Mouse (Mus musculus) MEL (cell line): ENCODE data around the gene Ctcf. TPM values are rescaled to one million over a fixed set of nuclear protein-coding genes. Genes with fewer than 3 reads are reported as not detected.

Experiments used
- DNase-seq: peaks from one replicate; pipeline ENCODE4 v3.0.0; 2011; ENCODE audit warnings: low read depth, low spot score
- H3K27ac ChIP-seq: 2 replicates; pipeline ENCODE4 v1.5.1; 2012; ENCODE audit warnings: low read depth, mild to moderate bottlenecking, control low read depth, low read length, moderate library complexity; ENCODE audit not compliant: control insufficient read depth
- H3K27me3 ChIP-seq, 2 experiments: fragments of 150-350 bp in 1 of 2; sonication (generic) in 1 of 2; 2 replicates each; pipeline ENCODE4 v1.6.1; 2012; ENCODE audit warnings: low read length in 2 of 2, mild to moderate bottlenecking in 2 of 2, improper control_type of control experiment in 1 of 2, moderate library complexity in 1 of 2; ENCODE audit not compliant: insufficient read depth in 2 of 2, control insufficient read depth in 1 of 2
- H3K36me3 ChIP-seq, 2 experiments: 2 replicates each; pipeline ENCODE4 v1.6.1; 2012 to 2014; ENCODE audit warnings: low read length in 2 of 2, improper control_type of control experiment in 1 of 2, inconsistent platforms in 1 of 2, mild to moderate bottlenecking in 1 of 2; ENCODE audit not compliant: insufficient read depth in 2 of 2, control insufficient read depth in 1 of 2
- H3K4me1 ChIP-seq, 2 experiments: fragments of 150-350 bp in 1 of 2; sonication (generic) in 1 of 2; 2 replicates each; pipeline ENCODE4 v1.6.1; 2012; ENCODE audit warnings: low read length in 2 of 2, improper control_type of control experiment in 1 of 2, mild to moderate bottlenecking in 1 of 2; ENCODE audit not compliant: insufficient read depth in 2 of 2, control insufficient read depth in 1 of 2
- H3K4me3 ChIP-seq, 2 experiments: fragments of 150-350 bp in 1 of 2; sonication (generic) in 1 of 2; 2 replicates each; pipeline ENCODE4 v1.5.1; 2012; ENCODE audit warnings: low read depth in 2 of 2, low read length in 2 of 2, mild to moderate bottlenecking in 2 of 2, moderate library complexity in 2 of 2, control low read depth in 1 of 2, improper control_type of control experiment in 1 of 2; ENCODE audit not compliant: control insufficient read depth in 1 of 2, insufficient read depth in 1 of 2
- H3K79me2 ChIP-seq: 2 replicates; pipeline ENCODE4 v1.6.1; 2012; ENCODE audit warnings: mild to moderate bottlenecking, low read length, moderate library complexity; ENCODE audit not compliant: control insufficient read depth, poor library complexity, insufficient read depth
- H3K9ac ChIP-seq: 2 replicates; pipeline ENCODE4 v1.6.1; 2012; ENCODE audit warnings: low read depth, mild to moderate bottlenecking, control low read depth, low read length, moderate library complexity; ENCODE audit not compliant: control insufficient read depth, poor library complexity, severe bottlenecking
- H3K9me3 ChIP-seq: fragments of 150-350 bp; sonication (generic); replicated peaks from 2 replicates; pipeline ENCODE4 v1.6.1; 2012; ENCODE audit warnings: mild to moderate bottlenecking, low read length, improper control_type of control experiment, moderate library complexity; ENCODE audit not compliant: insufficient read depth
- BHLHE40 ChIP-seq: IDR thresholded peaks from 2 replicates; pipeline ENCODE4 v1.6.1; 2012; ENCODE audit warnings: low read depth, mild to moderate bottlenecking, inconsistent platforms, low read length, improper control_type of control experiment, borderline replicate concordance
- CHD1 ChIP-seq: IDR thresholded peaks from 2 replicates; pipeline ENCODE4 v1.6.1; 2012; ENCODE audit warnings: low read depth, mild to moderate bottlenecking, inconsistent platforms, low read length, improper control_type of control experiment
- CHD2 ChIP-seq: IDR thresholded peaks from 2 replicates; pipeline ENCODE4 v1.6.1; 2011; ENCODE audit warnings: low read length, improper control_type of control experiment
- CTCF ChIP-seq, 3 experiments: IDR thresholded peaks in 2 of 3; conservative IDR thresholded peaks in 1 of 3; 2 replicates each; pipeline ENCODE4 v1.5.1; 2011 to 2012; ENCODE audit warnings: low read length in 3 of 3, low read depth in 2 of 3, mild to moderate bottlenecking in 2 of 3, improper control_type of control experiment in 1 of 3, inconsistent platforms in 1 of 3, mixed read lengths in 1 of 3, moderate library complexity in 1 of 3; ENCODE audit not compliant: control insufficient read depth in 1 of 3, insufficient read depth in 1 of 3, poor library complexity in 1 of 3, severe bottlenecking in 1 of 3
- GABPA ChIP-seq: IDR thresholded peaks from 2 replicates; pipeline ENCODE4 v1.6.1; 2012; ENCODE audit warnings: low read depth, mild to moderate bottlenecking, inconsistent platforms, low read length, improper control_type of control experiment, moderate library complexity
- GATA1 ChIP-seq: IDR thresholded peaks from 2 replicates; pipeline ENCODE4 v1.6.1; 2011; ENCODE audit warnings: low read depth, low read length, improper control_type of control experiment
- KAT2A ChIP-seq: conservative IDR thresholded peaks from 2 replicates; pipeline ENCODE4 v1.6.1; 2012; ENCODE audit warnings: low read depth, low read length, improper control_type of control experiment, inconsistent platforms
- MXI1 ChIP-seq: IDR thresholded peaks from 2 replicates; pipeline ENCODE4 v1.6.1; 2011; ENCODE audit warnings: mild to moderate bottlenecking, low read depth, low read length, improper control_type of control experiment
- MYC ChIP-seq: IDR thresholded peaks from 2 replicates; pipeline ENCODE4 v1.6.1; 2011; ENCODE audit warnings: low read depth, mild to moderate bottlenecking, low read length, improper control_type of control experiment, moderate library complexity
- NELFE ChIP-seq: IDR thresholded peaks from 2 replicates; pipeline ENCODE4 v1.6.1; 2011; ENCODE audit warnings: low read depth, low read length, improper control_type of control experiment
- POLR2A ChIP-seq, 2 experiments: IDR thresholded peaks; 2 replicates each; pipeline ENCODE4 v1.6.1; 2011 to 2012; ENCODE audit warnings: low read length in 2 of 2, mild to moderate bottlenecking in 2 of 2, control low read depth in 1 of 2, improper control_type of control experiment in 1 of 2, low read depth in 1 of 2, moderate library complexity in 1 of 2; ENCODE audit not compliant: control insufficient read depth in 1 of 2, insufficient read depth in 1 of 2, poor library complexity in 1 of 2
- RCOR1 ChIP-seq: IDR thresholded peaks from 2 replicates; pipeline ENCODE4 v1.6.1; 2012; ENCODE audit warnings: low read depth, mild to moderate bottlenecking, inconsistent platforms, low read length, improper control_type of control experiment
- SMC3 ChIP-seq: IDR thresholded peaks from 2 replicates; pipeline ENCODE4 v1.6.1; 2011; ENCODE audit warnings: low read depth, low read length, improper control_type of control experiment
- TCF12 ChIP-seq: IDR thresholded peaks from 2 replicates; pipeline ENCODE4 v1.6.1; 2014; ENCODE audit warnings: low read depth, mild to moderate bottlenecking, inconsistent platforms, low read length, improper control_type of control experiment, moderate library complexity
- UBTF ChIP-seq: IDR thresholded peaks from 2 replicates; pipeline ENCODE4 v1.6.1; 2012; ENCODE audit warnings: low read depth, mild to moderate bottlenecking, inconsistent platforms, low read length, improper control_type of control experiment, moderate library complexity, borderline replicate concordance; ENCODE audit not compliant: insufficient read depth
- USF2 ChIP-seq, 2 experiments: IDR thresholded peaks; 2 replicates each; pipeline ENCODE4 v1.6.1; 2011 to 2012; ENCODE audit warnings: improper control_type of control experiment in 2 of 2, low read length in 2 of 2, borderline replicate concordance in 1 of 2, inconsistent platforms in 1 of 2, low read depth in 1 of 2, mild to moderate bottlenecking in 1 of 2; ENCODE audit not compliant: insufficient read depth in 1 of 2
- ZKSCAN1 ChIP-seq: IDR thresholded peaks from 2 replicates; pipeline ENCODE4 v1.6.1; 2012; ENCODE audit warnings: low read depth, mild to moderate bottlenecking, inconsistent platforms, low read length, improper control_type of control experiment, moderate library complexity
- ZNF384 ChIP-seq: IDR thresholded peaks from 2 replicates; pipeline ENCODE4 v1.6.1; 2012; ENCODE audit warnings: low read depth, mild to moderate bottlenecking, inconsistent platforms, low read length, improper control_type of control experiment
- polyA plus RNA-seq, 2 experiments: library from polyadenylated mRNA; stranded (reverse) in 1 of 2; unstranded in 1 of 2; fragments of >175 nt in 1 of 2; fragments of >200 nt in 1 of 2; gene quantifications; 2 replicates each; pipeline versions ENCODE4 v1.2.1 to v1.2.4; 2012; ENCODE audit warnings: low replicate concordance in 2 of 2, low read depth in 1 of 2; ENCODE audit not compliant: insufficient read length in 2 of 2, insufficient read depth in 1 of 2, missing spikeins in 1 of 2
- total RNA-seq: library from RNA; depleted of rRNA; stranded (reverse); fragments of 300-350 nt; gene quantifications from 2 replicates; pipeline ENCODE4 v1.2.3, GENCODE M21; 2012

Gene Ctcf
- total and polyA plus RNA-seq, 3 experiments = 40.7 to 670 (median 87.1) TPM

- no peaks in the 10 kb centered on the region for H3K9me3 ChIP-seq
- TF ChIP-seq CHD2 (no peak), ZNF384 (0 out of 2 replicates have a peak, but pooled peaks have one; percentile 27), RCOR1 (peak; percentile 41; the same call in 1 of the 2 replicates)
- TF ChIP-seq, all 39 proteins: peak for 2
- Histone ChIP-seq H3K27me3 (no peaks in the 10 kb centered on the region), H3K27ac (no peak overlapping the region), H3K4me1 (no peaks in the 10 kb centered on the region), H3K79me2 (peaks cover 50% of the 10 kb centered on the region), H3K4me3 (no peak overlapping the region), H3K9ac (no peak overlapping the region), H3K36me3 (peaks cover 2 to 35% of the 10 kb centered on the region in 2 experiments; a peak in 2 of 4 replicates)
- DNase-seq = no peak
Observed at GRCm38 (mm10) chr8:105648929-105649328, 12.6 kb downstream of the Ctcf start.

DNA sequence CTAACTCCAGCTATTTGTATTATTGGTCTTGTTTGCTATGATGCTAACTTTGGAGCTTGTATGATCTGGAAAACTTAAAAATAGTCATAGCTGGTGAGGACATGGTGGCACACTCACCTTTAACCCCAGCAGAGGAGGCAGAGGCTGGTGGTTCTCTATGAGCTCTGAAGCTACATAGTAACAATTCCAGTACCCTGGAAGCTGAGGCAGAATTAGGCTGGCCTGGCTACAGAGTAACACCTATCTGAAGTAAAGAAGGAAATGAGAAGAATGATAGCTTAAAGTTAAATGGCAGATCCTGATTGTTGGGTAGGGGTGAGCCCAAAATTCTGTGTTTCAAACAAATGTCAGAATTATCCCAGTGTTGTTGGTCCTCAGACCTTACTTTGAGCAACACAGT lies 21.3 kb downstream of the Ctcf start:
- no peak for DNase-seq
- Histone ChIP-seq H3K9ac (no peak overlapping the region), H3K9me3 (no peaks in the 10 kb centered on the region), H3K36me3 (peaks cover 0 to 31% of the 10 kb centered on the region in 2 experiments; a peak in 3 of 4 replicates), H3K27ac (no peak overlapping the region), H3K4me1 (no peaks in the 10 kb centered on the region), H3K27me3 (no peaks in the 10 kb centered on the region), H3K79me2 (peaks cover 48% of the 10 kb centered on the region), H3K4me3 (no peak overlapping the region)
- TF ChIP-seq UBTF (no peak), SMC3 (no peak), NELFE (no peak), MYC (no peak), KAT2A (no peak), BHLHE40 (no peak), POLR2A (IDR thresholded peaks at IDR 0.05; ENCODE audit: control insufficient read depth in 1 of 2, insufficient read depth in 1 of 2, low read depth in 1 of 2, low read length in 2 of 2, poor library complexity in 1 of 2) (no peak), CHD1 (no peak)

GRCm38 (mm10) chr8:105661167-105661566 lies 24.8 kb downstream of the Ctcf start:
- Histone ChIP-seq H3K4me1 (no peaks in the 10 kb centered on the region), H3K27ac (no peak overlapping the region), H3K27me3 (no peaks in the 10 kb centered on the region), H3K9me3 (no peaks in the 10 kb centered on the region), H3K4me3 (no peak overlapping the region), H3K9ac (no peak overlapping the region), H3K79me2 (peaks cover 27% of the 10 kb centered on the region), H3K36me3 (peaks cover 0 to 37% of the 10 kb centered on the region in 2 experiments; a peak in 3 of 4 replicates)
- peak; percentile 70 for DNase-seq
- TF ChIP-seq SMC3 (no peak), MXI1 (no peak), USF2 (IDR thresholded peaks at IDR 0.05; ENCODE audit: borderline replicate concordance in 1 of 2, insufficient read depth in 1 of 2, low read depth in 1 of 2, low read length in 2 of 2) (no peak), CTCF (IDR thresholded peaks at IDR 0.05 in 2 of 3, conservative IDR thresholded peaks at IDR 0.05 in 1 of 3; ENCODE audit: control insufficient read depth in 1 of 3, insufficient read depth in 1 of 3, low read depth in 2 of 3, low read length in 3 of 3, poor library complexity in 1 of 3, severe bottlenecking in 1 of 3) (peak; percentile 21 to 66 (median 52); a peak in 4 of 6 replicates), GATA1 (no peak), TCF12 (no peak), ZKSCAN1 (no peak), GABPA (no peak)
